Mouse (Mus musculus) urinary bladder, postnatal 36 days (tissue): Measurements from ENCODE around the gene Ifitm1.
A peak's percentile ranks its signal among the peaks of the same experiment; 100 is the strongest.

Experiments used
- DNase-seq, 2 experiments: peaks; one replicate each; pipeline ENCODE4 v3.0.0; 2022; ENCODE audit warnings: low spot score in 2 of 2, mixed read lengths in 1 of 2

Ifitm1 gene

DNA sequence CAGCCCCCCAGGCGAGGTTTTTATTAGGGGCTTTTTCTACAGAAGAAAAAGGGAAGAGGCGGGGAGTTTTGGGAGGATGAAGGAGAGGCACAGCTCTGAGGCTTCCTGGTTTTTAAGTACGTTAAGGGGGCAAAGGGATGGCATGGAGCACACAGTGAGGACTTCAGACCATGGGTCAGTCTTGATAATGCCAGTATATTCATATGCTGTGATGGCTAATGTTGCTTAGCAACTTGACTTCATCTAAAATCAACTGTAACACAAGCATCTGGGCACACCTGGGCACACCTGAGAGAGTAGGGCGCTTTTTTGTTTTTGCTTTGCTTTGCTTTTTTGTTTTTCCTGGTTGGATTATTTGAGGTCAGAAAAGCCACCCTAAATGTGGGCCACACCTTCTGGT is at the start of gene Ifitm1:
Gene Ifitm1 (plus strand): TSS at position 301 of the 400 bp plus-strand sequence.
- DNase-seq = no peak

DNA sequence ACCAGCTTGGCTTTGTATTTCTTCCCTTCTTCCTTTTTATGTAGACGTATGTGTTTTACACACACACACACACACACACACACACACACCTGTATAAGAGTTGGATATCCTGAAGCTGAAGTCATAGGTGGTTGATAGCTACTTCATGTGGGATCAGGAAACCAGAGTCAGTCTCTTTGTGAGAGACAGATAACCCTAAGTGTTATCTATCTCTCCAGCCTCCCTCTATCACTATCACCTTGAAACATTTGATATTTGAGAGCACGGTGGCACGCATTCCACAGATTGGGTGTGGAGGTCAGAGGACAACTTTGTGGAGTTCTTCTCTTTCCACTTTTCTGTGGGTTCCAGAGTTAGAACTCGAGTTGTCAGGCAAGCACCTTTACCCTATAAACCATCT is 47.1 kb upstream of the Ifitm1 start:
- DNase-seq = no peak

DNA sequence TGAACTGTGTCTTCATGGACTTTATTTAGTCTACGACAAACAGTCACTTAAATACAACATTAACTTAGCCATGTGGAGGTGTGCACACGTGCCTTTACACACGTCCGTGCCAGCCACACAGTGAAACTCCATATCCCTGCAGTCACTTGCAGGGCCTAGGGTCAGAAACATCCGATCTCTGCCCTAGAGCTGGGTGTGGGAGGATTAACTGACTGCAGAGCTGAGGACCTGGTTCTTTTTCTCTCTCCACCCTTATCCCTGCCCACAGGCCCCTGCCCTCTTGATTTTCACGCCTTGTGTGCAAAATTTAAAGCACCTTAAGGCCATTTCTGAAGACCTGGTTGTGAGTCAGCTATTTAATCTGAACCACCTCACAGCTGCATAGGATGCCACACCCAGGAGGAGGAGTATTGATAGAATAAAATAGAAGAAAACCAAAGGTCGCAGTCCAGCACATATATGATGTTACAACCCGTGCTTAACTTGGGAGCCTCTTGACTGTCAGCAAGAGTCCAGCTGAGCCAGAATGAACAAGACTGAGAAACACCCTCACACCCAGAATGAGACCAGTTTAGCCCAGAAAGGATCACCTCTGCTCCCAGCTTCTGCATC is 46.5 kb upstream of the Ifitm1 start, which contains the start of gene Nlrp6:
Gene Nlrp6 (plus strand): TSS at position 485 of the 612 bp plus-strand sequence.
- no peak for DNase-seq

DNA sequence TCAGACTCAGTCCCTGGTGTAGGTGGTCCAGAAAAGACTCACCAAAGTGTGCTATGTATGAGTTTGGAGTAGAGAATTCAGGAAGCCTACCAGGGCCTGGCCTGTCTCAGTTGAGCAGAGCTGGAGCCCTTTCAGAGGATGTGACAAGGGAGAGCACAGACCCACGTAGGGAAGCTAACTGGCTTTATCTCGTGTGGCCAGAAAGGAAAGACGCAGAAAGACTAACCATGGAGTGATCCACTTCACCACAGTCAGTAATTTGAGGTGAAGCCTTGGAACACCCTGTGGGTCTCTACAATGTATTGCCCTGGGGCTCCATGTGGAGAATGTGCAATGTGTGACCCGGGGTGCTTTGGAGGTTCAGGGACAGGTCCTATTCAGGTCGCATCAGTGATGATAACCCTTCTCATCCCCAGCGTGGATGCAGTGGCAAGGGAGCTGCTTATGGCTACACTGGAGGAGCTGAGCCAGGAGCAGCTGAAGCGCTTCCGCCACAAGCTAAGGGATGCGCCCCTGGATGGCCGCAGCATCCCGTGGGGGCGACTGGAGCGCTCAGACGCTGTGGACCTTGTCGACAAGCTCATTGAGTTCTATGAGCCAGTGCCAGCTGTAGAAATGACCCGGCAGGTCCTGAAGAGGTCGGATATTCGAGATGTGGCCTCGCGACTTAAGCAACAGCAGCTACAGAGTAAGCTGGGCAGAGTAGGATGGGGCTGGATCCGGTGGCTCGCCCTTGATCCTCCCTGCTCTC is 45.6 kb upstream of the Ifitm1 start:
- no peak for DNase-seq

DNA sequence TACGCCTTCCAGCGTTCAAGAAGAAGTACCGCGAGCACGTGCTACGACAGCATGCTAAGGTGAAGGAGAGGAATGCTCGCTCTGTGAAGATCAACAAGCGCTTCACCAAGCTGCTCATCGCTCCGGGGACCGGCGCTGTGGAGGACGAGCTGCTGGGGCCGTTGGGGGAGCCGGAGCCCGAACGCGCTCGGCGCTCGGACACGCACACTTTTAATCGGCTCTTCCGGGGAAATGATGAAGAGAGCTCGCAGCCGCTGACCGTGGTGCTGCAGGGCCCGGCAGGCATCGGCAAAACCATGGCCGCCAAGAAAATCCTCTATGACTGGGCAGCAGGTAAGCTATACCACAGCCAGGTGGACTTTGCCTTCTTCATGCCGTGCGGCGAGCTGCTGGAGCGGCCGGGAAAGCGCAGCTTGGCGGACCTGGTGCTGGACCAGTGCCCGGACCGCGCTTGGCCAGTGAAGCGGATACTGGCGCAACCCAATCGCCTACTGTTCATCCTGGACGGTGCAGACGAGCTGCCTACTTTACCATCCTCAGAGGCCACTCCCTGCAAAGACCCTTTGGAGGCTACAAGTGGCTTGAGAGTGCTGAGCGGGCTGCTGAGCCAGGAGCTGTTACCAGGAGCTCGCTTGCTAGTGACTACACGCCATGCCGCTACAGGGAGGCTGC is 44.5 kb upstream of the Ifitm1 start:
- DNase-seq = peak in 1 of 2 experiments; percentile 49

DNA sequence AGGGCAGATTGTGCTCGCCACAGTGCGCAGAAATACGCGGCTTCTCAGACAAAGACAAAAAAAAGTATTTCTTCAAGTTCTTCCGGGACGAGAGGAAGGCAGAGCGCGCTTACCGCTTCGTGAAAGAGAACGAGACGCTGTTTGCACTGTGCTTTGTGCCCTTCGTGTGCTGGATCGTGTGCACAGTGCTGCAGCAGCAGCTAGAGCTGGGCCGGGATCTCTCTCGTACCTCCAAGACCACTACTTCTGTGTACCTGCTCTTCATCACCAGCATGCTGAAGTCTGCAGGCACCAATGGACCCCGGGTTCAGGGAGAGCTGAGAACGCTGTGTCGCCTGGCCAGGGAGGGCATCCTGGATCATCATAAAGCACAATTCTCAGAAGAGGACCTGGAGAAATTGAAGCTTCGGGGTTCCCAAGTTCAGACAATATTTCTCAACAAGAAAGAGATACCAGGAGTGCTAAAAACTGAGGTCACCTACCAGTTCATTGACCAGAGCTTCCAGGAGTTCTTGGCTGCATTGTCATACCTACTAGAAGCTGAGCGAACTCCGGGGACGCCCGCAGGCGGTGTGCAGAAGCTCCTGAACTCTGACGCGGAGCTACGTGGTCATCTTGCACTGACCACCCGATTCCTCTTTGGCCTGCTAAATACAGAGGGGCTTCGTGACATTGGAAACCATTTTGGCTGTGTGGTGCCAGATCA is 43.8 kb upstream of the Ifitm1 start:
- DNase-seq = no peak

DNA sequence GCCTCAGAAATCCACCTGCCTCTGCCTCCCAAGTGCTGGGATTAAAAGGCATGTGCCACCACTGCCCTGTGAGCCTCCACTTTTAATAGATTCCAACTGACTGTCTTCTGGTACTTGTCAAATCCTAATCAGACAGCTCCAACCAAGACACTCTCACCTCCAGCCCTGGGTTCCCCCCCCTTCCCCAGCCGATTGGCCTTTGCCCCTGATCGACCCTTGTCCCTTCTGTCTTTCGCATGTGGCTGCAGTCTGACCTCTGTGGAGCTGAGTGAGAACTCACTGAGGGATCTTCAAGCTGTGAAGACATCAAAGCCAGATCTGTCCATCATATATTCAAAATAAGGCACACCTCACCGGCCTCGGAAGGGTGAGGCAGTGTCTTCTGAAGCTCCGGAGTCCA is 39.8 kb upstream of the Ifitm1 start:
- DNase-seq = no peak

DNA sequence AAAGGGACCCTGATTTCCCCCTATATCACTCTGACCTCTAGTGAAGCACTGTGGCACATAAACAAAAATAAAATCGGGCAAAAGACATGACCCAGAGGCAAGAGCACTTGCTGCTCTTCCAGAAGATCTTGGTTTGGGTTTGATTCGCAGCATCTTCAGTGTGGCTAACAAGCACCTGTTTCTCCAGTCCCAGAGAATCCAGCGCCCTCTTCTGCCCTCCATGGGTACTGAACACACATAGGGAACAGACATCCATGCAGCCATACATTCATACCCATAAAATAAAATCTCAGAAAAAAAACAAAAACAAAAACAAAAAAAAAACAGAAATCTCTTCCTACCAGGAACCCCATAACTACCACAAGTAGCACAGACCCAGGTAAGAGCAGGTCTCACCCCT is 28.6 kb upstream of the Ifitm1 start:
- DNase-seq = no peak

DNA sequence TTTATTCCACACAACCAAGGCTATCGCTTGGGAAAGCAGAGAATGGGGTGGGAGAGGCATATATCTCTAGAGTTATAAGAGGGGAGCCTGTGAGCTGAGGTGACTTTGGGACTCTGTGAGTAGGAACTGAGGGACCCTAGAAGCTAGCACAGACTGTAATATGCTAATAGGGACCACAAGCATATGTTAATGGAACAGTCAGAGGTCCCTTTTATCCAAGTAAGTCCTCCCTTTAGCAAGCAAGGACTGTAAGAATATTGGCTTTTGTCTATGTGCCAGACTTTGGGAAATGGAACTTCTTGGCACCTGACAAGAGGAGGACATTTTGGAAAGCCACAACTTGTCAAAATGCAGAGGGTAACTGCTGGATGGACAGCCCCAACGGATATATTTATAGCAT is 28.1 kb upstream of the Ifitm1 start:
- DNase-seq = no peak

DNA sequence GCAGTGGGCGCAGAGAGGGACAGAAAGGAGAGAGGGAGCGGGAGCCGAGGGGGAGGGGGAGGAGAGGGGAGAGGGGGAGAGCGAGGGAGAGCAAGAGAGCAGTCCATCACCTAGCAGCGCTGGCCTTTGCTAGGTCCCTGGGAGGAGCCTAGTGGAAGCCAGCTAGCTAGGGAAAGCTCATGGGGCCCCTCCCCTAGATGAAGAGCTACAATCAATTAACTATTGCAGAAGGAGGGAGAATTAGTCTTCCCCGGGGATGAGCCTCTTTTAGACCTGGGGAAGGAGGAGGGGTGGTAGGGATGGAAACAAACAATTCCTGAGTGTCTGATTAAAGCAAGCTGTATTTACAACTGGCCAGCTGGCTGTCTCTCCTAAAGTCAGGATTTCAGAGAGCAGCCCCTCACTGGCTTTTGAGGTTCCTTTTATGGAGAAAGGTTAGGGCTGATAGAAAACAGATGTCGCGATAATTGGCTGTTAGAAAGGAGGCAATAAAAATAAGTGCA is 27.3 kb upstream of the Ifitm1 start:
- peak in 1 of 2 experiments; percentile 48 for DNase-seq

DNA sequence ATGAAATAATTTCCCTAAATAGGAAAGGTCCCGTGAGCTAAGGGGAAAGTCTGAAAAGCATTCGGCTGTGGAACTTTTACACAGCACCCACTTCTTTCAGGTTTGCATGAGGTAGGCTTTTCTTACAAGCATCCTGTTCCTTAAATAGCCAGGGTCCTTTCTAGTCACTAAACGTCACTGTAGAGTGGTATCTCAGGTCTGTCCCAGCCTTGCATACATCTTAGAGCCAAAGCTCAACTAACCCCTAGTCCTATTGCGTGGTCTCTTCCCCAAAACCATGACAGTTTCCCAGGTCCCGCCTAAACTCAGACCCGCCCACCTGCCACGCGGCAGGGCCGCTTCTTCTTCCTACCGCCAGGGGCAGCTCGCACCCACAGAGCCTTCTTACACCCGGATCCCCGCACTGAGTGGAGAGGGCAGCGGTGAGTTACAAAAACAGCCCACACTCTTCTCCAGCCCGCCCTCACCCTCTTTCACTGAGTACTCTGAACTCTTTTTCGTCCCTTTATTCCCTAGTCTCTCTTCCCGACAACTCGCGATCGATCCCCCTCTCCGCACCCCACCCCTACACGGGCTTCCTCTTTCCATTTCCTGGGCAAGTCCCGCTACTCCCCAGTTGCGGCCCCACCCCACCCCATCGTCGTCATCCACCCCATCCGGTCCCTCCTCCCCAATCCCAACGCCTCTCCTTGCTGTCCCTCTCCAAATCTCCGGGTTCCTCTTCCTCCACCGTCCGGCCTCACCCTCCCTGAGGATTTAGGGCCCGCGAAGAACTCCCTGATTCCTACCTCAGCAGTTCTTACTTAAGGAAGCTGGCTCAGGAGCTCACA is 25.6 kb upstream of the Ifitm1 start, which contains the start of gene Pgghg:
Gene Pgghg (plus strand): TSS at position 170 of the 830 bp plus-strand sequence.
- peak; percentile 76 to 88 for DNase-seq

DNA sequence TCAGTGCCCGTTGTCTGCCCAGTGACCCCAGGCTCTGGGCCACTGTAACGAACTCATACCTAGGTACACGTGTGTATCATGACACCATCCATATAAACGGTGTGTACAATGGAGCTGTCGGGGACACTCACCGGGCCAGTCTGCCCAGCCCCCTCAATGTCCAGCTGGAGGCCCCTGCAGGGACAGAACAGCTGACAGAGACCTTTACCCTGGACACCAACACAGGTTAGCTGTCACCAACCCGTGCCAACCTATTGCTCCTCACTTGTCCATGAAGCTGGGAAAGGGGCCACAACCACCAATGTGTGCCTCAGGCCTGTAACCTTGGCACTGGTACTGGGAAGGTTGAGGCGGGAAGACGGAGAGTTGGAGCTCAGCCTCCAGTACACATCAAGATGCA is 24.7 kb upstream of the Ifitm1 start:
- no peak for DNase-seq

DNA sequence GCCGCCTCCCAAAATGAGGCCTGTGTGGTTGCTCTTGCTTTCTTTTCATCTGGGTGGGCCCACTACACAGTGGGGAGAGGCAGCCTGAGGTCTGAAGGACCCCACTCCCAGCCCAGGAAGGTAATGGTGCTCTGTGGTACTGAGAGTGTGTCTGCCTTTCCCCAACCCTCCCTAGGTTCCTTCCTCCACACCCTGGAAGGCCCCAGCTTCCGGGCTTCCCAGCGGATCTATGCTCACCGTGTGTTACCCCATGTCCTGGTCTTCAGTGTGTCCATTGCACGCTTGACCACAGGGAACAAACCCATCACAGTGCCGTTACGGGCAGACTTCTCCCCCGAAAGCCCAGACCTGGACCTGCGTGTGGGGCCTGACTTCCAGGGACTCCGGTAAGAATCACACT is 24.2 kb upstream of the Ifitm1 start:
- DNase-seq = no peak

DNA sequence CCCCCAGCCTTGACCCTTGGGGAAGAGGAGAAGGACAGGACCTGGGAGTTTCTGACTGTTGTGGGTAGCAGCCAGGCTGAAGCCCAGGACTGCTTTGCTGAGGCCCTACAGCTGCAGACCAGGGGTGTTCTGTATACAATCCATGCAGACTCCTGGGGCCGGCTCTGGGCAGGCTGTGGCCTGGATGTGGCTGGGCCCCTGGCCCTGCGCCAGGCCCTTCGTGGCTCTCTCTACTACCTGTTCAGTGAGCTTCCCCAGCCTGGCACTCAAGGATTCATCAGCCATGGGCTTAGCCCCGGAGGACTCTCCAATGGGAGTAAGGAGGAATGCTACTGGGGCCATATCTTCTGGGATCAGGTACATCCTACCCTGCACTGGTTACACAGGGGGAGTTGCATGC is 23.7 kb upstream of the Ifitm1 start:
- no peak for DNase-seq

DNA sequence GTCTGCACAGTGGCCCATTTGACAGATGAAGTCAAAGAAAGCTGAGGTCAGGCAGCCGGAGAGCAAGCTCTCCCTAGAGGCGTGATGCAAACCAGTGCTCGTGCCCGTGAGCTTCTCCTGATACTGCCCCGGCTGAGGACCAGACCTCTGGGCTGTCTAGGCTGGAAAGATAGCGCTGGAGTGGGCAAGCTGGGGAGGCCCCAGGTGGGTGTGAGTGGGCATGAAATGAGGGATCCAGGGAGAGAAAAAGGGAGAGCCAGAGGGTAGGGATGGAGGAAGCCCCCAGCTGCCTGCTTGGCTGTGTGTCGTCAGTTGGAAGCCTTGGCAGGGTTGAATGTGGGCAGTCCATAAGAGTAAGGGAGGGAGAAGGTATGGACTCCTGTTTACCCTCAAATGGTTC is 22.8 kb upstream of the Ifitm1 start:
- no peak for DNase-seq

DNA sequence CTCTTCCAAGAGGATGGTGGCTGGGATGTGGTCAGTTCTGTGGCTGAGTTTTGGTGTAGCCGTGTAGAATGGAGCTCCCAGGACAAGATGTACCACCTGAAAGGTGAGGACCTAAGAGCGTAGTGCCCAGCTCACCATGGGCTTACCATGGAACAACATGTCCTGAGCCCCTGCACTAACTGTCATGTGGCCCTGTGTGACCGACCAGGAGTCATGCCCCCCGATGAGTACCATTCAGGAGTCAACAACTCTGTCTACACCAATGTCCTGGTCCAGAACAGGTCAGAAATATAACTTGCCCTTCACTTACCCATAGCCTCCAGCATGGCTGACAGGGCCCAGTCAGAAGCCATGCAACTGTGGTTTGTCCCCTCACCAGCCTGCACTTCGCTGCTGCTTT is 21.8 kb upstream of the Ifitm1 start:
- no peak for DNase-seq

DNA sequence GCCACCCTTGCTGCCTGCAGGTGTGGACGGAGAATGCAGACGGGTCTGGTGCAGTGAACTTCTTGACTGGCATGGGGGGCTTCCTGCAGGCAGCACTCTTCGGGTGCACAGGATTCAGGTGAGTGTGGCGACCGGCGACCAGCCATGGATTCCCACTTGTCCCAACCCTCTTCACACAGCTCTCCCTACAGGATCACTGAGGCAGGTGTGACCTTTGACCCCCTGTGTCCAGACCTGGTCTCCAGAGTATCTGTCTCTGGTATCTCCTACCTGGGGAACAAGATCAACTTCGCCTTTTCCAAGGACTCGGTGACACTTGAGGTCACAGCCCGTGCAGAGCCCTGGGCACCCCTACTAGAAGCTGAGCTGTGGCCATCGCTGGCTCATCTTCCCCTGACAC is 20.7 kb upstream of the Ifitm1 start:
- no peak for DNase-seq

DNA sequence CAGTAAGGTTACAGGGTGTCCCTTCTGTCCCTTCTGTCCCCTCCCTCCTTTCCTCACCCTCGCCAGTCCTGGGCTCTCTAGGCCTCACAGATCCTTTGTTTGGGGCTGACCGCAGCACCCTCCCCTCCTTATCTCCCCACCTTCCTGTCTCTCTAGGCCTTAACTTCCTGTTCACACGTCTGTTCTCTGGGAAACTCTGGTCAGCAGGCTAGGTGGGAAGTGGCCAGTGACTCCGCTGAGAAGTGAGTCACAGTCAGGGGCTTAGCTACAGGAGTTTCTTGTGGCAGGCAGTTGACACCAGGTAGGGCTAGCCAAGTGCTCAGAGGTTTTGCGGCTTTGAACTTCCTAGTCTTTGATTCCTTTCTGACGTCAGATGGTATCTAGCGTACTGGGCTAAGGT is 20.0 kb upstream of the Ifitm1 start:
- DNase-seq = no peak

DNA sequence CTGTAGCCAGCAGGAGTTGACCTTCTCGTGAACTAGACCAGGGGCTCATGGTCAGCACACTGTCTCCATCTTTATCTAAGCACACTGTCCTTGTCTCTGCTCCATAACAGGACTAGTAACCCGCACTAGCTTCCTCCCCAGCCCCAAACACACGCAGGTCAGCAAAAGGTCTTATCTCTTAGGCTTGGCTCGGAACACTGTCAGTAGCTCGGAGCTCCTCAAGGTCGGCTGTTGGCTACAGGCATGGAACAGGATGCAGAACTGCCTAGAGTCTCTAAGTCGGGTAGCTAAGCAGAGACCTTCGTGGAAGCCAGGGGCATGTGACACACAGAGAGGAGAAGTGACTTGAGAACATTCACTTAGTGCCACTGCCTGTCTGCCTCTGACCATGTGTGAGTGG is 18.9 kb upstream of the Ifitm1 start:
- DNase-seq = no peak

DNA sequence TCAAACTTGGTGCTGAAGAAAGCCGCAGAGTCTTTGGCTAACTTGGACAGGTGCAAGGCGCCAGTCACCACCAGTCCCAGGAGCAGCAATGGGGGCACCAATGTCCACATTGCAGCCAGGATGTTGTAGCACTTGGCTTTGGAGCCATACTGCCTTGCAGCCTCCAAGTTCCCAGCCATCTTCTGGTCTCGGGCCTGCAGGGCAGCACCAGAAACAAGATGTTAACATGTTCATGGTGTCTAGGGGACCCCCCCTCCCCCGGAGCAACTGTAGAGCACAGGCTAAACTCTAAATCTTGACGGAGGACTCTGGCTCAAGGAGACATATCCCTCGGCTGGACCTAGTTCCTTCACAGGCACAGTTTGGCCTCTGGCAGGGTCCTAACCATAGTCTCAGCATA is 17.8 kb upstream of the Ifitm1 start:
- no peak for DNase-seq
